13 mouse cellular contexts compared by ENCODE assay signal in the genomic region with DNA sequence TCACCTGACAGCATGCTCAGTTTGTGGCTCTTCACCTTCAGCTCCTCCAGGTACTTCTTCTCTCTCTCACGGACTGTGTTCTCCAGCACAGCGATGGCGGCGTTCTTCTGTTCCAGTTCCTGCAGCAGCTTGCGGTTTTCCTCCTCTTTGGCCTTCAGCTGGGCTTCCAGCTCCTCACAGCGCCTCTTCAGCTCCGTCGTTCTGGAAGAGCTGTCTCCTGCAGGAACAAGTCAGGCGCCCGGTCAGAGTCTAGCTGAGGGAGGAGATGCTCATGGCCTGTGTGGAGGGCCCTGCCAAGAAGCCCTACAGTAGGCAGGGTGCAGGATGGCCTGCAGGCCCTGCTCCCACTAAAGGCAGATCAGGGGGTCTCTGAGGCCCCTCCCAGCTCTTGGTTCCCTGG.
"Had no signal": no experiment of that assay in that cellular context is flagged by ENCODE, and none has a peak within 500 bp of the region (broad histone marks: within the 10 kb centered on the region; RNA-seq: fewer than 3 reads in every experiment).

No protein-coding gene starts in this region.

- H3K9me3 ChIP-seq: limb, embryonic 10.5 days; liver, embryonic 15.5 days; midbrain, embryonic 10.5 days; neural tube, embryonic 12.5 days had no signal

- H3K4me3 ChIP-seq: limb, embryonic 10.5 days; liver, embryonic 15.5 days; midbrain, embryonic 10.5 days; neural tube, embryonic 12.5 days had no signal

- H3K36me3 ChIP-seq: liver, embryonic 15.5 days had no signal

- H3K27ac ChIP-seq: liver, embryonic 15.5 days; midbrain, embryonic 10.5 days; neural tube, embryonic 12.5 days had no signal

- H3K27me3 ChIP-seq: liver, embryonic 15.5 days; neural tube, embryonic 12.5 days had no signal

- DNase-seq: kidney, postnatal 25 days; lung, embryonic 14.5 days; lung, postnatal 10 days; lung, postnatal 4 days; midbrain, embryonic 14.5 days; right cerebral cortex, postnatal 4 days; spleen, adult 18-20 months; thymus, adult 2 months; thymus, postnatal 25 days had no signal

- H3K4me1 ChIP-seq: limb, embryonic 10.5 days; liver, embryonic 15.5 days; midbrain, embryonic 10.5 days; neural tube, embryonic 12.5 days had no signal
